Mouse (Mus musculus) lung, embryonic 14.5 days (tissue): ENCODE measurements around the gene 1110051M20Rik. TPM values are rescaled to one million over a fixed set of nuclear protein-coding genes. Genes with fewer than 3 reads are reported as not detected.

ENCODE experiments used
- ATAC-seq: fragments of 200-750 bp; cut with Nextera tagmentation; 2 replicates; pipeline ENCODE4 v1.8.0; 2017; ENCODE audit warnings: mild to moderate bottlenecking, moderate TSS enrichment, moderate library complexity; ENCODE audit not compliant: insufficient read depth
- DNase-seq: peaks from one replicate; pipeline ENCODE4 v3.0.0-alpha.2; 2015
- H3K27ac ChIP-seq: fragments of 300-500 bp; sonication (generic); 2 replicates; pipeline ENCODE4 v1.5.1; 2014; ENCODE audit warnings: low read depth, mild to moderate bottlenecking, moderate library complexity
- H3K27me3 ChIP-seq: fragments of 300-500 bp; sonication (generic); 2 replicates; pipeline ENCODE4 v1.6.1; 2014; ENCODE audit warnings: low read length, control low read depth; ENCODE audit not compliant: insufficient read depth
- H3K36me3 ChIP-seq: fragments of 300-500 bp; sonication (generic); 2 replicates; pipeline ENCODE4 v1.6.1; 2014; ENCODE audit warnings: control low read depth; ENCODE audit not compliant: insufficient read depth
- H3K4me1 ChIP-seq: fragments of 300-500 bp; sonication (generic); 2 replicates; pipeline ENCODE4 v1.6.1; 2014; ENCODE audit warnings: antibody characterized with exemption, control low read depth; ENCODE audit not compliant: insufficient read depth
- H3K4me2 ChIP-seq: fragments of 300-500 bp; sonication (generic); 2 replicates; pipeline ENCODE4 v1.6.1; 2014; ENCODE audit warnings: mild to moderate bottlenecking
- H3K4me3 ChIP-seq: fragments of 300-500 bp; sonication (generic); 2 replicates; pipeline ENCODE4 v1.5.1; 2014; ENCODE audit warnings: low read depth, low read length
- H3K9ac ChIP-seq: fragments of 300-500 bp; sonication (generic); 2 replicates; pipeline ENCODE4 v1.6.1; 2014
- H3K9me3 ChIP-seq: fragments of 300-500 bp; sonication (generic); 2 replicates; pipeline ENCODE4 v1.6.1; 2016; ENCODE audit warnings: low read depth, low read length, control low read depth
- CTCF ChIP-seq: IDR thresholded peaks from 2 replicates; pipeline ENCODE4 v1.5.1; 2016; ENCODE audit warnings: antibody characterized with exemption, low read depth
- WGBS: fragments of 180-500 bp; shearing (Covaris S2); extraction: QIAGEN DNeasy Blood & Tissue Kit; methylation state at CpG from one replicate; pipeline ENCODE4 v1.1.7; 2014; 5-methylcytosine and 5-hydroxymethylcytosine counted together
- polyA plus RNA-seq: library from polyadenylated mRNA; unstranded; fragments of >200 nt; fragmentation: Nextera tagmentation; extraction: Ambion mirVana; gene quantifications from 2 replicates; pipeline ENCODE4 v1.2.1, GENCODE M21; 2014

The 1110051M20Rik gene
- polyA plus RNA-seq, 1 experiment from 2014 or later: 73.4 TPM

DNA sequence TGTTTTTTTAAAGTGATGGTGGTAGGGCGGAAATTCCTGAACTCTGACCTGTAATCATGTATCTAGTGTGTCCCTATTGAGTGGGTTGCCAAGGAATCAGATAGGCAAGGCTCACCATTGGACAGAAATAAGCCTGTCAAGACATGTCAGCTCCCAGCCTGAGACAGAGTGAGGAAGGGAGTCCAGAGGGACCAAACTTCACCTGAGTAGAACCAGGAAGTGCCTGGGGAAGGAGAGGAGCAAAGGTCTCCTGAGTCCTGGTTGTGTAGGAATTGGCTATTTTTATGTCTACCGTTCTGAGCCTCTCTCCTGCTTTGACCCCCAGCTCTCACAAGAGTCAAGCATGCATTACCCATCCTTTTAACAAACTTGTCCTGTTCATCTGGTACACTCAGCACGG lies 21.4 kb upstream of the 1110051M20Rik start:
- no peak for DNase-seq
- H3K27ac ChIP-seq: no peak overlapping the region
- TF ChIP-seq CTCF: no peak
- 0 out of 2 replicates have a peak, but pooled peaks cover under 1% of the 10 kb centered on the region for H3K36me3 ChIP-seq
- H3K9me3 ChIP-seq: no peaks in the 10 kb centered on the region
- 84% methylated on average over 3 of the region's 3 CpGs for WGBS
- ATAC-seq: no peak
- H3K4me2 ChIP-seq: no peak overlapping the region
- H3K9ac ChIP-seq: no peak overlapping the region
- no peak overlapping the region for H3K4me3 ChIP-seq
- H3K27me3 ChIP-seq: no peaks in the 10 kb centered on the region
- H3K4me1 ChIP-seq: peaks cover 16% of the 10 kb centered on the region

DNA sequence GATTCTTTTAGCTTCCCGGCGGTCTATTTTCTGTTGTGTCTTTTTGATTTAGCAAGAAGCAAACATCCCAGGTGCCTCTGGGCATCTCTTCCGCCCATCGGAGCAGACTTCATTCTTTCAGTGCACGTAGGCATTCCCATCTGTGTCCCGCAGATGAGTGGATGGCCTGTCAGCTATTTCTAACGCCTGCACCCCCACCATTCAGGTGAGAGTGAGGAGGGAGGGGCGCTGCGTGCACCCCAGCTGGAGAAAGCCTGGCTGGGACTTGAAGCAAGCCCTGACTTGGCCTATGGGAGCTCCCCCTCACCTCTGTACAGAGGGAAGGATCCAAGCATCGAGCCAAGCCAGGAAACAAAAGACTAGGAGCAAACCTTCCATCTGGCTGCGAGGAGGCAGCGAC lies 18.2 kb upstream of the 1110051M20Rik start:
- H3K27me3 ChIP-seq: no peaks in the 10 kb centered on the region
- no peak for TF ChIP-seq CTCF
- DNase-seq: no peak
- ATAC-seq: no peak
- no peaks in the 10 kb centered on the region for H3K9me3 ChIP-seq
- H3K4me3 ChIP-seq: no peak overlapping the region
- peak overlapping the region; percentile 22; the same call in 1 of the 2 replicates for H3K9ac ChIP-seq
- H3K27ac ChIP-seq: peak overlapping the region; percentile 48; the same call in 1 of the 2 replicates
- H3K4me1 ChIP-seq: peaks cover 27% of the 10 kb centered on the region
- WGBS: 17% methylated on average over 12 of the region's 12 CpGs
- peak overlapping the region; percentile 25; the same call in 1 of the 2 replicates for H3K4me2 ChIP-seq
- no peaks in the 10 kb centered on the region for H3K36me3 ChIP-seq

DNA sequence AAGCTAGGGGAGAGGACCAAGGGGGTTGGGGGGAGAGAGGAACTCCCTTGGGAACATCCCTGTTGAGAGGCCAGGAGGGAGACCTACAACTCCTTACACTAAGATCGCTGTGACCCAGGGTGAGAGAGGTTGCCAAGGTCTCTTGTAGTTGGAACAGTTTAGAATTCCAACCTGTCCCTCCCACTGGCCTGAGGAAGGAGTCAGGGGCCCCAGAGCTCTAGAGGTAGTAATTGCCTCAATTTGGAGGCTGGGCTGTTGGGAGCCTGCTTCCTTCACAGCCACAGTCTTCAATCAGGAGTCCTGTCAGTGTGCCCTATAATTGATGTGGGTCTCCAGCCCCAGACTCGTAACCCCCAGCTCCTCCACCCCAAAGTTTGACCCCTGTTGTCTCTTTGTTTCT lies 17.7 kb upstream of the 1110051M20Rik start:
- H3K27me3 ChIP-seq: no peaks in the 10 kb centered on the region
- H3K9me3 ChIP-seq: no peaks in the 10 kb centered on the region
- DNase-seq: no peak
- peak overlapping the region; percentile 22; the same call in 1 of the 2 replicates for H3K9ac ChIP-seq
- 9% methylated on average over 2 of the region's 2 CpGs for WGBS
- H3K27ac ChIP-seq: peak overlapping the region; percentile 48; the same call in 1 of the 2 replicates
- no peak for TF ChIP-seq CTCF
- no peak for ATAC-seq
- H3K4me2 ChIP-seq: 0 out of 2 replicates have a peak overlapping the region, but pooled peaks have one; percentile 25
- no peak overlapping the region for H3K4me3 ChIP-seq
- H3K4me1 ChIP-seq: peaks cover 27% of the 10 kb centered on the region
- no peaks in the 10 kb centered on the region for H3K36me3 ChIP-seq

DNA sequence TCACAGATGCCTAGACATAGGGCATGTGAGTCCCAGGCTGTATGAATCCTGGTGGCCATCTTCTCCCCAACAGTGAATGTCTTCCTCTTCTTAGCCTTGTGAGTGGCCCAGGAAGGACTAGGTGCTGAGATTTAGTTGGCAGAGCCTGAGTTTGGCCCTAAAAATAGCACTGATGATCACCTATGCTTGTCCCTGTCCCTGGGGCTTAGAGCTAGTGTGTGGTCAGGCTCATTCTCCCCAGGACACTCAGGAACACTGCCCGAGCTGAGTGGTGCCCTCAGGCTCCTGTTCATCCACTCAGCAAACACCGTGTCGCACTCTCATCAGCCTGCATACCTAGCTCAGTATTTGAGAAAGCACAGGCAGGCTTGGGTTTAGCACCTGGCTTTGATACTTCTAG lies 16.8 kb upstream of the 1110051M20Rik start:
- ATAC-seq (no peak), DNase-seq (no peak)
- WGBS: 38% methylated on average over 3 of the region's 3 CpGs
- Histone ChIP-seq H3K4me3 (no peak overlapping the region), H3K9me3 (no peaks in the 10 kb centered on the region), H3K9ac (peak overlapping the region; percentile 11; the same call in 1 of the 2 replicates), H3K36me3 (no peaks in the 10 kb centered on the region), H3K4me2 (peak overlapping the region; percentile 7; the same call in 1 of the 2 replicates), H3K27me3 (no peaks in the 10 kb centered on the region), H3K27ac (peak overlapping the region; percentile 33; the same call in 1 of the 2 replicates), H3K4me1 (peaks cover 27% of the 10 kb centered on the region)
- TF ChIP-seq CTCF: no peak

DNA sequence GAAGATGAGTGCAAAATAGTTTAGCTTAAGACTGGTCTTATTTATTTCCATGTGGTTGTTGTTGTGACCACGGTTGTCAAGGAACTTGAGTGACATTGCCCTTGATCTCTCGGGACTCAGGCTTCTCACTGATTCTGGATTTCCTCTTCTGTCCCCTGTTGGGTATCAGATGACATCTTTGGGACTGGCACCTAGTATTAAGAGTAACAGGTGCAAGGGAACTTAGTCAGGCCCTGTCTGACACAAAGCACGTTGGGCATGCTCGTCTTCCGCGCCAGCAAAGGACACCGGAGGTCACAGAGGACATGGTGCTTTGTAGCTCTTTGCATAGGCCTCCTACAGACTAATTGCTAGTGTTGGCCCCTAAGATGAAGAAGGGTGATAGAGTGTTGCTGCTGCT lies 16.3 kb upstream of the 1110051M20Rik start:
- 60% methylated on average over 7 of the region's 7 CpGs for WGBS
- no peak for TF ChIP-seq CTCF
- no peak overlapping the region for H3K9ac ChIP-seq
- H3K27me3 ChIP-seq: no peaks in the 10 kb centered on the region
- H3K9me3 ChIP-seq: no peaks in the 10 kb centered on the region
- H3K27ac ChIP-seq: no peak overlapping the region
- peaks cover 27% of the 10 kb centered on the region for H3K4me1 ChIP-seq
- DNase-seq: no peak
- no peak for ATAC-seq
- no peak overlapping the region for H3K4me2 ChIP-seq
- H3K4me3 ChIP-seq: no peak overlapping the region
- no peaks in the 10 kb centered on the region for H3K36me3 ChIP-seq

DNA sequence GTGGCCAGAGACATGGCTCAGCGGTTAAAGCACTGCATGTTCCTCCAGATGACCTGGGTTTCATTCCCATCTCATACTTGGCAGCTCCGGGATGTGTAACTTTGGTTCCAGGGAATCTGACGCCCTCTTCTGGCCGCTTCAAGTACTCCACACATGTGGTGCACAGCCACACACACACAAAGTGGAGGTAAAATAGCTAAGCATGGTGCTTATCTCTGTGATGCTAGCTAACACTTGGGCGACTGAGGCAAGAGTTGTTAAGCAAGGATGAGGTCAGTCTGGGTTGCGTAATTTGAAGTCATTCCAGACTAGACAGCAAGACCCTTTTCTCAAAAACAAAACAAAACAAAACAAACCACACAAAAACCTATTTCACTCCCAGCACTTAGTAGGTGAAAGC lies 15.6 kb upstream of the 1110051M20Rik start:
- H3K36me3 ChIP-seq: no peaks in the 10 kb centered on the region
- ATAC-seq (no peak), DNase-seq (no peak)
- peak overlapping the region; percentile 88 for H3K4me2 ChIP-seq
- peak overlapping the region; percentile 80; the same call in 1 of the 2 replicates for H3K4me3 ChIP-seq
- TF ChIP-seq CTCF: peak; percentile 54
- peak overlapping the region; percentile 97; the same call in 1 of the 2 replicates for H3K27ac ChIP-seq
- H3K4me1 ChIP-seq: peaks cover 27% of the 10 kb centered on the region
- 86% methylated on average over 6 of the region's 6 CpGs for WGBS
- no peaks in the 10 kb centered on the region for H3K9me3 ChIP-seq
- no peak overlapping the region for H3K9ac ChIP-seq
- H3K27me3 ChIP-seq: no peaks in the 10 kb centered on the region

DNA sequence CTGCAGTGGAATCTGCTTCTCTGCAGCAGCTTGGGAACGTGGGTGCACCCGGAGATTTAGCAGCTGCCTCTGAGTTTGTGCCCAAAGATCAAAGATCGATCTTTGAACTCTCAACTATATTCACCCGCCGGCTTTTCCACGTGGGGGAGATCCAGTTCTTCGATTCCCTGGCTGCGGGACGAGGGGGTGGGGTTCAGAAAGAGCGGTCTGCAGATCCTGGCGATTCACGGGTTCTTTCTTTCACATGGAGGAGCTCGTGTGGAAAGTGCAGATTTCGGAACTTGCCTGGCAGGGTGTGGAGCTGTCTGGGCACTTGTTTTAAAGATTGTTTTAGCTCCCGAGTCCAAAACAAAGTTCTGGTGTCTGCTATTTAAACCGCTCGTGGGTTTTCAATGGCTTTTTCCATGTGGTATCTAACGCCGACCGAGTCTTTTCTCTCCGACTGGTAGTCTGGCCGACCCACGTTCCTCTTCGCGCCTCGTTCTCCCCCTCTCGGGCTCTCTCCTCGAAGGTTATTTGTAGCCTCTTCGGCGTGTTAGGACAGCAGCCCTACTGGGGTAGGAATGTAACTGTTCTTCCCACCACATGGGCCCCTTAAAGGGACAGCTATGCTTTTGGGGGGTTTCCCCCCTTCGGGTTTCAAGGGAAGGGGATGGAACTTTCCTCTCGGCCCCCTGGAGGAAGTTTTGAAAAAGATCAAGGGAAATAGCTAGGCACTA lies 14.3 kb upstream of the 1110051M20Rik start:
- H3K4me1 ChIP-seq: peaks cover 27% of the 10 kb centered on the region
- no peaks in the 10 kb centered on the region for H3K9me3 ChIP-seq
- peak overlapping the region; percentile 84 for H3K9ac ChIP-seq
- WGBS: under 1% methylated on average over 32 of the region's 32 CpGs
- peak overlapping the region; percentile 80 for H3K4me3 ChIP-seq
- no peaks in the 10 kb centered on the region for H3K27me3 ChIP-seq
- DNase-seq: peak; percentile 85
- peak overlapping the region; percentile 88 for H3K4me2 ChIP-seq
- H3K36me3 ChIP-seq: no peaks in the 10 kb centered on the region
- ATAC-seq: peak; percentile 61
- TF ChIP-seq CTCF: peak; percentile 48
- peak overlapping the region; percentile 97 for H3K27ac ChIP-seq
